Mouse (Mus musculus): ENCODE data around the gene Zc2hc1c.

Gene Zc2hc1c

GRCm38 (mm10) chr12:85288486-85289156, at the start of gene Zc2hc1c:
Gene Zc2hc1c, plus strand, starts transcription at chr12:85288591.
- in situ Hi-C loops (cut with MboI, MseI), result loop anchor here (25.0 kb wide), 1 partner anchor 126 kb away; the partner anchor contains the start of gene Rps6kl1

DNA sequence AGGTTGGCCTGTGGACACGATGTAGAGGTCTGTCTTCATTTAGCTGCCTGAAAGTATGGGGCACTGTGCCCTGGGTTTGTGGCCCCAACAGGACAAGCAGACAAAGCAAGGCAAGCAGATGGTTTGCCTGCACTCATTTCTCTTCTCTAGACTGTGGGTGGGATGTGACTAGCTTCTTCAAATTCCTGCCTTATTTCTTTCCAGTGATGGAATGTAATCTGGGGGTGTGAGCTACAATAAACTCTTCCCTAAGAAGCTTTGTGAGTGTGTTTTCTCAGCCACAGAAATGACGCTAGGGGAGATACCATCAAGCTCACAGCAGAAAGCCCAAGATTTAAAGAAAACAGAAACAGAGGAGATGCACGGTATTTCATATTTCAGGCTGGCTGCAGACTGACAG, 36.3 kb upstream of the Zc2hc1c start:
- in situ Hi-C loops (cut with MboI, MseI), result no loop called here

GRCm38 (mm10) chr12:85256074-85256751, 32.2 kb upstream of the Zc2hc1c start:
- in situ Hi-C loops (cut with MboI, MseI), result no loop called here

DNA sequence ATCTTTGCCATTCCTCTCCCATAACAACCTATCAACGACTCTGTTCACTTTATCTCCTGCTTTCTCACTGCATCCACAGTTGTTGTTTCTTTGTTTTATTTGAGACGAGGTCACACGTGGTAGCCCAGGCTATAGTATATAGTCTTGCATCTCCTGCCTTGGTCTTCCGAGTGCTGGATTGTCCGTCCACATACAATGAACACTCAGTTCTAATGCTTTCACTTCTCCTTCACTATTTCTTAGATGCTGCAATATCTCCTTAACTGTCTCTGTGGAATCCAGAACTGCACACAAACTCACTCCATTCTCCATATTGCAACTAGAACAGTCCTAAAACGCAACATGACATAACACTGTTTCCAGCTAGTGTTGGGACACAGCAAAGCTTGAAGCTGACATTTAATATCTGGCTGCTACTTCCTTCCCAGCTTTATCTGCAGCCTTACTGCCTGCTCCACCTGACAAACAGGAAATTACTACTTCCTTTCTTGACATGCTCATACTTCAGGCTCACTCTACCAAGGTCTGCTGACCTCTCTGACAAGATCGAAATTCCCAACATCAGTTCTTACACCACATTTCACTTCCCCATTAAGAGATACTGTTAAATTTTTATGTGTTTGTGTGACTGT, 31.3 kb upstream of the Zc2hc1c start:
- in situ Hi-C loops (cut with MboI, MseI), result no loop called here

- in situ Hi-C loops (cut with MboI, MseI), result no loop called here
Observed at GRCm38 (mm10) chr12:85262489-85262888, 25.9 kb upstream of the Zc2hc1c start.

DNA sequence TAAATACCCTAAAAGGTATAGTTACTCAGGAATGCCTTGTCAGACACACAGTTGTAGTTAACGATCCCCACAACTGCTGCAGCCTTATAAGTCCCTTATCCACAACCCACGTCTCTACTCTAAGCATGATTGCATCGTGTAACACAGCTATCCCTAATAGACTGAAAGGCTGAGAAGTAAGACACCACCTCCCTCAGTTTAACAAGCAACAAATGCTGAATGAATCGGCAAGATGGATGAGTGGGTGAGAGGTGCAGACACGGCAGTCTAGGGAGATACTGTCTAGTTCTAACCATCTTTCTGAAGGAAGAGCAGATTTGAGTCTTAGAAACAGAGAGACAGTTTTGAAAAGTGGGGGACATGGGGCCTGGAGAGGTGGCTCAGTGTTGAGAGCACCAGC, 25.2 kb upstream of the Zc2hc1c start:
- in situ Hi-C loops (cut with MboI, MseI), result no loop called here

- in situ Hi-C loops (cut with MboI, MseI), result no loop called here
Observed at GRCm38 (mm10) chr12:85264531-85264930, 23.9 kb upstream of the Zc2hc1c start.

DNA sequence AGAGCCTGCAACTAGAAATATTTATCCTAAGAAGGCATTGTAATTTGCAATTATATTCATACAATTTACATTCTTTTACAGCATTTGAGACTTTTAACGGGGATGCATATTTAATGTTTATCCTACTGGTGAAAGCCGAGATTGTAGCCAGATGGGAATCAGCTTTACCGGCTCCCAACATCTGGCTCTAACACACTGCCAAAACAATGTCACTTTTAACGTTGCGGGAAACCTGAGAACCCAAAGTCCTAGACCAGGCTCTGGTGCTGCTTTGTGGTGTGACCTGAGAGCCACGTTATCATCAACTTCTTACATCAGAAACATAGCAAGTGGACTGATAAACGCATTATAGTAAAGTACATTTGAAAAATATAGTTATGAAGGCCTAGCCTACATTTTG, 23.5 kb upstream of the Zc2hc1c start:
- in situ Hi-C loops (cut with MboI, MseI), result no loop called here

GRCm38 (mm10) chr12:85266248-85266647, 22.1 kb upstream of the Zc2hc1c start:
- in situ Hi-C loops (cut with MboI, MseI), result no loop called here

- in situ Hi-C loops (cut with MboI, MseI), result loop anchor here (10.0 kb wide), 1 partner anchor 1095 kb away; no protein-coding TSS in a partner anchor
Observed at GRCm38 (mm10) chr12:85269821-85270220, 18.6 kb upstream of the Zc2hc1c start.

DNA sequence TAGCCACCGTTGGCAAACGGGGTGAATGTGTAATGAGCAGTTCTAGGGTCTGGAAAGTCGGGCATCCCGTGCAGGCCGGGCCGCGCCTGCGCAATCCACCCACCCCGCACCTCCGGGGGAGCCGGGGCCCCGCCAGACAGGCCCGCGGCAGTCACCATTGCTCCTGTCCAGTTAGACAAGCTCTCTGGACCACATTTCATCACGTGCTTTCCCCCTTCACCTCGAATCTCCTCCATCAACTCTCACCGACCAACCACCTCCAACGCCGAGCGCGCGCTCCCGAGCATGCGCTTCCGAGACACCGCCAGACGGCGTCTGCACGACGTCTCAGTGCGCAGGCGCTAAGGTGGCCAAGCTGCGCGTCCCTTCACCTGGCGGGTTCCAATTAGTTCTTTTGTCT, 18.1 kb upstream of the Zc2hc1c start, which contains the start of gene Mlh3:
Mlh3 (minus strand) TSS at position 281 of the 400 bp plus-strand sequence.
- in situ Hi-C loops (cut with MboI, MseI), result loop anchor here (10.0 kb wide), 1 partner anchor 1096 kb away; no protein-coding TSS in a partner anchor

GRCm38 (mm10) chr12:85271132-85271842, 17.1 kb upstream of the Zc2hc1c start:
- in situ Hi-C loops (cut with MboI, MseI), result loop anchor here (10.0 kb wide), 1 partner anchor 1096 kb away; no protein-coding TSS in a partner anchor

DNA sequence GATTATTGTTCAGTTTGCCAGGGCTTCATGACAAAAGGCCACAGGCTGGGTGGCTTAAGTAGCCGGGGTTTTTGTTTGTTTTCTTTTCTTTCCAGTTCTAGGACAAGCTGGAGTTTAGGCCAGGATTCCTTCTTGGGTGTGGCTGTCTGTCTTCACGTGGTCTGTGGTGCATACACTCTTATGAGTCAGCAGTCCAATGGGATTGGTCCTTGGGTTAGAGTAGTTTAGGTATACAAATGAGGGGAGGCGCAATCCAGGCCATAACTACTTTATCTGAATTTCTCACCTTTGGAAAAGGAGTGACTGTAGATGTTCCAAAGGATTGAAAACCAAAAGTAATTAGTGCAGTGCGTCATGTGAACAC, 16.6 kb upstream of the Zc2hc1c start:
- in situ Hi-C loops (cut with MboI, MseI), result loop anchor here (10.0 kb wide), 1 partner anchor 1097 kb away; no protein-coding TSS in a partner anchor

DNA sequence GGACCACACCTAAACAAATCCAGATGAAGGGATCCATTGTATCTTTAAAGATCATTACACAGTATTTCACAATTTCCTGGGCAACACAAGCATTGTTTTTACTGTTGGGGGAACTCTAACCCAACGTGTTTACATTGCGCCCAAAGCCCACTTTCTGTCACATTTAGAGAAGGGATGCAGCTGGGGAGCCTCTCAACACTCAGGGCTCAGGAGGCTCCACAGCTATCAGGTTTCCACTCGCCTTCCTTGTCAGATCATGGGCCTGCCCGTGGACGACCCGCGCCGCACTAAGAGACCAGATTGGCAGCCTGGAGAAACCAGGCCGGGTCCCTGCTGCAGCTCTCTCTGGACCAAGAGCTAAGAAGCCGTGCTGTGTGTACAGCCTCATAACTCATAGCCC, 14.9 kb upstream of the Zc2hc1c start:
- in situ Hi-C loops (cut with MboI, MseI), result loop anchor here (10.0 kb wide), 1 partner anchor 1099 kb away; no protein-coding TSS in a partner anchor

DNA sequence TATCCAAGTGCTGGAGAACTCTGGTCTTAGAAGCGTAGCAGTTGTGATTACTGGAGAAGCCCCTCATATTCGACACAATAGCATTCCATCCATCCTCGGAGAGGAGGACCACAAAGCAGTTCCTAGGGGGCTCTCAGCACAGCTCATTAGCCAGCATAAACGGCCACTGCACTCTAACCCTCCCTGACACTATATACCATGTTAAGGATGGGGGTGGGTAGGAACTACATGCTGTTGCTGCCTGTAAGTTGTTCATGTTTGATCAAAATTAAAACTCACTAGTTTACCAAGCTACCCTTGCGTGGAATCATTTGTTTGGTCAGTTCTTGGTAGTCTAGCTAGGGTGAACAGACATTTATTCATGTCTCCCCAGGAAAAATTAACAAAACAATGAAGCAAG, 12.1 kb upstream of the Zc2hc1c start:
- in situ Hi-C loops (cut with MboI, MseI), result loop anchor here (10.0 to 25.0 kb wide), 2 partner anchors 114 to 1101 kb away; partner anchors contain the start of gene Rps6kl1

DNA sequence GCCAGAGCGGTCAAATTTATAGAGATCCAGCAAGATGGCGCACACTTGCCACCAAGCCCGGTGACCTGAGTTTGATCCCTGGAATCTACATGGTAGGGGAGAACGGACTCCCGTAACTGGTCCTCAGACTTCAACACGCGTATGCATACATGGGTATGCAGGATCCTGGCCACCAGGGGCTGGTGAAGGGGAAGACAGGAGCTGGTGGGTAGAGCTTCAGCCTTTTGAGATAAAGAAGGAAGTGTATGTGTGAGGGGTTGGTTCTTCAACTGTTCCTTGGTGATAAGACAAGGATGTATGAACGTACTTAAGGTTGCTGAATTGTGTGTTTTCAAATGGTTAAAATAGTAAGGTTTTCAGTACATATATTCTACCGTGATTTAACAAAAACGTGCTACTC, 9.5 kb upstream of the Zc2hc1c start:
- in situ Hi-C loops (cut with MboI, MseI), result loop anchor here (10.0 to 25.0 kb wide), 2 partner anchors 117 to 1104 kb away; partner anchors contain the start of gene Rps6kl1

- in situ Hi-C loops (cut with MboI, MseI), result loop anchor here (5.0 to 25.0 kb wide), 3 partner anchors 62 to 1105 kb away; partner anchors contain the start of genes Eif2b2 and Rps6kl1
Observed at GRCm38 (mm10) chr12:85279396-85280080, 8.9 kb upstream of the Zc2hc1c start.

- in situ Hi-C loops (cut with MboI, MseI), result loop anchor here (5.0 to 25.0 kb wide), 2 partner anchors 63 to 118 kb away; partner anchors contain the start of genes Eif2b2 and Rps6kl1
Observed at GRCm38 (mm10) chr12:85280105-85280844, 8.1 kb upstream of the Zc2hc1c start.

- in situ Hi-C loops (cut with MboI, MseI), result loop anchor here (5.0 to 25.0 kb wide), 2 partner anchors 64 to 119 kb away; partner anchors contain the start of genes Eif2b2 and Rps6kl1
Observed at GRCm38 (mm10) chr12:85280845-85281651, 7.3 kb upstream of the Zc2hc1c start.
